Mouse (Mus musculus) stomach, postnatal 0 days (tissue): ENCODE measurements around the gene Eml1.

Experiments used
- CTCF ChIP-seq: IDR thresholded peaks from 2 replicates; pipeline ENCODE4 v1.5.1; 2016; ENCODE audit warnings: antibody characterized with exemption, low read depth, mild to moderate bottlenecking, moderate library complexity
- EP300 ChIP-seq: optimal IDR thresholded peaks from 2 replicates; pipeline ENCODE3; 2016; ENCODE audit warnings: antibody characterized with exemption

GRCm38 (mm10) chr12:108398681-108399080 lies 27.9 kb downstream of the Eml1 start:
- TF ChIP-seq EP300 (no peak), CTCF (no peak)
